Mouse (Mus musculus): ENCODE measurements around the gene Ldlrad3. TPM values are rescaled to one million over a fixed set of nuclear protein-coding genes. Genes with fewer than 3 reads are reported as not detected.

Ldlrad3 gene
- polyA plus RNA-seq, 1 experiment from 2014 or later, result 30.0 TPM

DNA sequence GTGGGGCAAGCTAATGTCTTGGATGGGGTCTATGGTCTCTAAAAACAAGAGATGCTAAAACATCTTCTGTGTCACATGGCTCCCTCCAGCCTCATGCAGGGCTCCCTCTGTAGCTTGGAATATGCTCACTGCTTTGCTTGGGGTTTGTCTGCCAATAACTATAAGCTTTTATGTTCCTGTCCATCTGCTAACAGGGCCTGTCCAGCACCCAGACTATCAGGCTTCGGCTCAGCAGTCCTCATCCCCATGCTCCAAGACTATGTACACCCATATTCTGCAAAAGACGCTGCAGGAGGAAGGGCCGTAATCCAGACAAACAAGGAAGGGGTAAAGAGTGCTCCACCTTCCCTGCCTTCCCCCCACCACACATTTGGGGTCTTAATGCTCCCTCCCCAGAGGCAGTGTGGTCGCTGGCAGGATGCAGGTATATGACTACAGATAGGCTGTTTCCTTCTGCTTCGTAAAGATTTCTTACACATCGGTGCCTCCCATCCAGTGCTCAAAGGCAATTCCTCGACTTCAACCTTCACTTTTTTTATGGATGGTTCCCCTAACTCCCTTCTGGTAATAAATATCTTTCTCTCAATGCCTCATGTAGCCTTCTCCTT, 123.2 kb downstream of the Ldlrad3 start:
- no peaks in the 10 kb centered on the region for H3K9me3 ChIP-seq (ENCODE audit: control insufficient read depth, low read length)
- H3K4me1 ChIP-seq (ENCODE audit: control insufficient read depth, insufficient read depth, low read length), result no peaks in the 10 kb centered on the region
- ATAC-seq (ENCODE audit: low read depth), result no peak; the same call in 1 of the 2 replicates
- no peaks in the 10 kb centered on the region for H3K27me3 ChIP-seq (ENCODE audit: control insufficient read depth, insufficient read depth, low read length)
- H3K4me2 ChIP-seq (ENCODE audit: low read depth, low read length), result no peak overlapping the region
- no peaks in the 10 kb centered on the region for H3K36me3 ChIP-seq (ENCODE audit: control insufficient read depth, insufficient read depth, low read length)
- no peak overlapping the region for H3K4me3 ChIP-seq (ENCODE audit: low read depth, low read length)
- H3K9ac ChIP-seq (replicated peaks; ENCODE audit: low read depth, low read length), result no peak overlapping the region
- WGBS, result 80% methylated on average over 7 of the region's 7 CpGs
- no peak overlapping the region for H3K27ac ChIP-seq (ENCODE audit: low read depth, low read length)

DNA sequence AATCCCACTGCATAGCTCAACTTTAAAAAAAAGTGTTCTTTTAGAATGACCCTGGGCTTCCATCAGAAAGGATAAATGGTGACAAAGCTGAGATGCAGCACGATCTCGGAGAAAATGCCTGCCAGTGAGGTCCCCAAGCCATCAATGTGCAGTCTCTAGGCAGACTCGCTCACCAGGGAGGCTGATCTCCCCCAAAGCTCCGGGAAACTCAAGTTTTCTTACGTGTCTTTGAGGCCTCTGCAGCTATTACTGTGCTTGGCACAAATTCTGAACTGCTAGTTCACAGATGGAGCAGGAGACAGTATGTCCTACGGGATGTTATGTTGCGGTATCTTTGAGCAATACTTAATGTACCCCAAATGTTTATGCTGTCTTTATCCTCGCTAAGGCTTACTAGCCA, 124.3 kb downstream of the Ldlrad3 start:
- Histone ChIP-seq H3K4me2 (ENCODE audit: low read depth, low read length) (no peak overlapping the region), H3K27me3 (ENCODE audit: control insufficient read depth, insufficient read depth, low read length) (no peaks in the 10 kb centered on the region), H3K27ac (ENCODE audit: low read depth, low read length) (no peak overlapping the region), H3K9ac (replicated peaks; ENCODE audit: low read depth, low read length) (no peak overlapping the region), H3K36me3 (ENCODE audit: control insufficient read depth, insufficient read depth, low read length) (0 out of 2 replicates have a peak, but pooled peaks cover 4% of the 10 kb centered on the region), H3K4me3 (ENCODE audit: low read depth, low read length) (no peak overlapping the region), H3K9me3 (ENCODE audit: control insufficient read depth, low read length) (no peaks in the 10 kb centered on the region), H3K4me1 (ENCODE audit: control insufficient read depth, insufficient read depth, low read length) (no peaks in the 10 kb centered on the region)
- 69% methylated on average over 8 of the region's 8 CpGs for WGBS
- ATAC-seq (ENCODE audit: low read depth), result no peak

DNA sequence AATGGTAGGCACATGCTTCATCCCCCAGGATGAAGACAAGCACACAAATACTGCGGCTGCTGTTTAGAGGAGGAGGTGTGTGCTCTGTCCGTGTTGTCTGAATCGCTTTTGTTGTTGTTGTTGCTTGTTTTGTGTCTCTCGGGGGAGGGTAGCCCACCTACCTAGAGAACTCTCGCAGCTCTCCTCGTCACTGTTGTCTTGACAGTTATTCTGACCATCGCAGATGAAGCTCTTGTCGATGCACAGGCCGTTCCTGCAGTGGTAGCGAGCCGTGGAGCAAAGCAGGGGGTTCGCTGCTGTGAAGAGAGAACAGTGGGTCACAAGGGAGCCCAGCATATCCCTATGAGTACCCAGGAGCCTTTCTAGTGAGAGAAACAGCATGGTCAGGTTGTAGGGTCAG, 128.4 kb downstream of the Ldlrad3 start:
- 85% methylated on average over 12 of the region's 12 CpGs for WGBS
- no peaks in the 10 kb centered on the region for H3K9me3 ChIP-seq (ENCODE audit: control insufficient read depth, low read length)
- no peak overlapping the region for H3K27ac ChIP-seq (ENCODE audit: low read depth, low read length)
- no peaks in the 10 kb centered on the region for H3K27me3 ChIP-seq (ENCODE audit: control insufficient read depth, insufficient read depth, low read length)
- no peaks in the 10 kb centered on the region for H3K4me1 ChIP-seq (ENCODE audit: control insufficient read depth, insufficient read depth, low read length)
- ATAC-seq (ENCODE audit: low read depth), result no peak
- H3K4me3 ChIP-seq (ENCODE audit: low read depth, low read length), result no peak overlapping the region
- H3K9ac ChIP-seq (replicated peaks; ENCODE audit: low read depth, low read length), result no peak overlapping the region
- no peak overlapping the region for H3K4me2 ChIP-seq (ENCODE audit: low read depth, low read length)
- H3K36me3 ChIP-seq (ENCODE audit: control insufficient read depth, insufficient read depth, low read length), result 0 out of 2 replicates have a peak, but pooled peaks cover 4% of the 10 kb centered on the region

DNA sequence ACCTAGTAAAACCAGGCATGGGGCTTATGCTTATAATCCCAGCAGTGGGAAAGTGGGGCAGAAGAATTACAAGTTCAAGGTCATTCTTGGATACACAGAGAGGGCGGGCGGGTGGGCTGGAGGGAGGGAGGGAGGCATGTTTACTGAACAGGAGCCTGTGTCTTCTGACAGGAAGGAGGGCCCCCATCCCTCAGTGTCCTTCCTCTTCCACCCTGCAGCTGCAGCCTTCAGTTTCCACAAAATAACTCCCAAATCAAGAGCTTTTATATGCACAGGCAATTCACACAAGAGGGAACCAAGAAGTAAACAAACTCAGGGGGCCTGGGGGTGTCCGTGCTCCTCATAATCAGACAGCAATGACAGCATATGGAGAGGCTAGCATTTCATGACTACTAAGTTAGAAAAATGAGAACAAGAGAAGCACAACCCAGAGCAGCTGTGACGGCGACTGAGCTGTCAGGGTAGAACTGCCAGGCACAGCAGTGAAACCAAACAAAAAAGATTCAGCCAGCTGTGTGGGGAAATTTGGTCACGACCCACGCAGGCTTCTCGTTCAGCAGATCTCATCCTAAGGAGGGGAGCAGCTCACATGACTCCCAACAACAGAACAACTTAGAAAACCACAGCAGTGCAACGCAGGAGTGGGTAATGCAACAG, 129.0 kb downstream of the Ldlrad3 start:
- Histone ChIP-seq H3K4me2 (ENCODE audit: low read depth, low read length) (no peak overlapping the region), H3K36me3 (ENCODE audit: control insufficient read depth, insufficient read depth, low read length) (0 out of 2 replicates have a peak, but pooled peaks cover 4% of the 10 kb centered on the region), H3K27me3 (ENCODE audit: control insufficient read depth, insufficient read depth, low read length) (no peaks in the 10 kb centered on the region), H3K4me1 (ENCODE audit: control insufficient read depth, insufficient read depth, low read length) (peaks cover 3% of the 10 kb centered on the region; the same call in 1 of the 2 replicates), H3K4me3 (ENCODE audit: low read depth, low read length) (no peak overlapping the region), H3K9me3 (ENCODE audit: control insufficient read depth, low read length) (no peaks in the 10 kb centered on the region), H3K9ac (replicated peaks; ENCODE audit: low read depth, low read length) (no peak overlapping the region), H3K27ac (ENCODE audit: low read depth, low read length) (no peak overlapping the region)
- WGBS, result 73% methylated on average over 9 of the region's 9 CpGs
- ATAC-seq (ENCODE audit: low read depth), result no peak

DNA sequence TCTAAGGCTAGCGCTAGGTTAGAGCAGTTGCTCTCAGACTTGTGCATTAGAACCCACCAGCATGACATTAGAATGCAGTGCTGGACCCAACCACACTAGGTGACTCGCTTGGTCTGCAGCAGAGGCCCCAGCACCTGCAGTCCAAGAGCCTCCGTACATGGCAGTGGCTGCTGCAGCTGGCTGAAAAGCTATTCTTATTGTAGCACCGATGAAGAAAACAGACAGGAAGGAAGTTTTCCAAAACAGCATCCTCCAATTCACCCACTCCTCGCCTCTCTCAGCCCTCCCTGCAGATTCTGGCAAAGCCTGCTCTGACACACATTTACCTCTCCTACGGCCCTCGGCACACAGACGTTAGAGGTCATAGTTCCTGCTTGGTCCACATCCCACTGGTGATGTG, 130.0 kb downstream of the Ldlrad3 start:
- 84% methylated on average over 8 of the region's 8 CpGs for WGBS

DNA sequence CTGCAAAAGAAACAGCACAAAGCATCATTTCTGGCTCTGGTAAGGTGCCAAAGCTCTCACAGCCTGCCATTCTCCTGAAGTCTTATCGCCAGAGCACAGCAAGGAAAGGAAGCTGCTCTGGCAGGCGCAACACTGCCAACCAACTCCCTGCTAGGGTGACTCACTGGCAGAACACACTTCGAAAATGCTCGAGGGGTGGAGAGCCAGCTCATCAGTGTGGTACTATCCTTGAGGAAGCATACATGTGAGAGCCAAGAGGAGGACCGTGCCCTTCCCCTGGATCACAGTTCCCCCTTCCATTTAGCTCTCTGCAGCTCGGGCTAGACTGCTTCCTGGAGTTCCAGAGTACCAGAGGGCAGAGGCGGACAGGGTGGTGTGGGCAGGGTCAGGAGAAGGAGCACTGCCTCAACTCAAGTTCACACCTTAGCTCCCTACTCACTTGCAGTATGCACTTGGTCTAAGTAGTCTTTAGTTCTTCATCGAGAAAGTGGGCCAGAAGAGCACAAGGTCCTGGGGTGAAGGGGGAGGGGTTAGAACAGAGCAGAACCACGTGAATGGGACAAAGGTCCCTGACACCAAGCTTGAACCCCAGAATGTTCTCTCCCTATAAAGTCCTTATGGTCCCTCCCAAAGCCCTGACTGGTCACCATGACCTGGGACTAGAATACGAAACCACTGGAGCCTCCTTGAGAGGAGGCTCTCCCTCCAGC, 133.1 kb downstream of the Ldlrad3 start:
- H3K4me3 ChIP-seq (ENCODE audit: low read depth, low read length), result no peak overlapping the region
- 83% methylated on average over 10 of the region's 10 CpGs for WGBS
- H3K9me3 ChIP-seq (ENCODE audit: control insufficient read depth, low read length), result no peaks in the 10 kb centered on the region
- H3K4me1 ChIP-seq (ENCODE audit: control insufficient read depth, insufficient read depth, low read length), result peaks cover 13% of the 10 kb centered on the region; the same call in 1 of the 2 replicates
- no peak overlapping the region for H3K27ac ChIP-seq (ENCODE audit: low read depth, low read length)
- no peak for ATAC-seq (ENCODE audit: low read depth)
- no peak overlapping the region for H3K4me2 ChIP-seq (ENCODE audit: low read depth, low read length)
- 0 out of 2 replicates have a peak, but pooled peaks cover 4% of the 10 kb centered on the region for H3K36me3 ChIP-seq (ENCODE audit: control insufficient read depth, insufficient read depth, low read length)
- H3K27me3 ChIP-seq (ENCODE audit: control insufficient read depth, insufficient read depth, low read length), result no peaks in the 10 kb centered on the region
- H3K9ac ChIP-seq (replicated peaks; ENCODE audit: low read depth, low read length), result no peak overlapping the region

More for the DNA sequence above, 130.0 kb downstream of the Ldlrad3 start:
- no peak overlapping the region for H3K27ac ChIP-seq (ENCODE audit: low read depth, low read length)
- no peak for ATAC-seq (ENCODE audit: low read depth)
- H3K4me3 ChIP-seq (ENCODE audit: low read depth, low read length), result no peak overlapping the region
- peaks cover 5% of the 10 kb centered on the region; the same call in 1 of the 2 replicates for H3K4me1 ChIP-seq (ENCODE audit: control insufficient read depth, insufficient read depth, low read length)
- no peaks in the 10 kb centered on the region for H3K9me3 ChIP-seq (ENCODE audit: control insufficient read depth, low read length)
- no peak overlapping the region for H3K4me2 ChIP-seq (ENCODE audit: low read depth, low read length)
- H3K9ac ChIP-seq (replicated peaks; ENCODE audit: low read depth, low read length), result no peak overlapping the region
- no peaks in the 10 kb centered on the region for H3K27me3 ChIP-seq (ENCODE audit: control insufficient read depth, insufficient read depth, low read length)
- 0 out of 2 replicates have a peak, but pooled peaks cover 4% of the 10 kb centered on the region for H3K36me3 ChIP-seq (ENCODE audit: control insufficient read depth, insufficient read depth, low read length)

DNA sequence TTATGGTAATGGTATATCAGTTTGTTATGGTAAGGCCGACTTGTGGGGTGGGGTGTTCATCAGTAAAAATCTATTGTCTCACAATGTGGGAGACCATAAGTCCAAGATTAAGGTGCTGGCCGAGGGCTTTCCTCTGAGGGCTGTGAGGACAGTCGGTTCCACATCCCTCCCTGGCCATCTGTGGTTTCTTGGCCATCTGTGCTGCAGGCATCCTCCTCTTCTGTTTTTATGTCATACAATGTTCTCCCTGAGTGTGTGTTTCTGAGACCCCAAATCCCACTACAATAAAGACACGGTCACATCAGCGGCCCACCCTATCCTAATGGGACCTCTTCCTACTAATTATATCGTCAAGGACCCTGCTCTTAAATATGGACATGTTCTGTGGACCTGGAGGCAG, 133.8 kb downstream of the Ldlrad3 start:
- 65% methylated on average over 6 of the region's 6 CpGs for WGBS
- H3K36me3 ChIP-seq (ENCODE audit: control insufficient read depth, insufficient read depth, low read length), result no peaks in the 10 kb centered on the region
- H3K9ac ChIP-seq (replicated peaks; ENCODE audit: low read depth, low read length), result no peak overlapping the region
- H3K27me3 ChIP-seq (ENCODE audit: control insufficient read depth, insufficient read depth, low read length), result no peaks in the 10 kb centered on the region
- no peak for ATAC-seq (ENCODE audit: low read depth)
- H3K4me3 ChIP-seq (ENCODE audit: low read depth, low read length), result no peak overlapping the region
- peaks cover 13% of the 10 kb centered on the region; the same call in 1 of the 2 replicates for H3K4me1 ChIP-seq (ENCODE audit: control insufficient read depth, insufficient read depth, low read length)
- no peaks in the 10 kb centered on the region for H3K9me3 ChIP-seq (ENCODE audit: control insufficient read depth, low read length)
- H3K4me2 ChIP-seq (ENCODE audit: low read depth, low read length), result no peak overlapping the region
- no peak overlapping the region for H3K27ac ChIP-seq (ENCODE audit: low read depth, low read length)

DNA sequence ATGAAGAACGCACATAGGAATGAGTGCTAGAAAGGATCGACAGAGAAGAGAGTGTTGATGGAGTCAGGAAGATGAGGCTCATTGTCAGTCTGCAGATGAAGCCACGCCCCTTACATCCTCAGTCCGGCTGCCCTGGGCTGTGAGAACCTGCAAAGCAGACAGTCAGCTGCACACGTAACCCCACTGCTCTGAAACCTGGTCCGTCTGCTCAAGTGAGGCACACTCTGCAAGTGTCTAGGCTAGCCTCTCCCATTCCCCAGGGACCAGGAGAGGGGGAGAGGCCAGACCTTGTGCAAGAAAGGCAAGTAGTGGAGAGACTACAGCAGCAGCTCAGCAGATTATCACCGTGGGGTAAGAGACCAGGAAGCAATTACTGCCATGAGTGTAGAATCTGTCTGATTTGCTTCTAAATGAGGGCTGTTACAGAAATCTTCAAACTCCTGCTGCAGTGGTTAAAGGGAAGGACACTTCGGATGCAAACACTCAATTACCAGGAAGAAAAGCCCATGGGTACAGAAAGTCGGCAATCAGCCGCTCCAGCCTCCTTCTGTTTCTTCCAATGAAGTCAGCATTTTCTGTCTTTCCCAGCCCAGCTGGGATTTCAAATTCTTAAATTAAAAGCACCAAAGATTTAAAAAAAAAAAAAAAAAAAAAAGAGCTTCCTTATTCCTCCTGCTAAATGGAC, 136.2 kb downstream of the Ldlrad3 start:
- Histone ChIP-seq H3K27me3 (ENCODE audit: control insufficient read depth, insufficient read depth, low read length) (no peaks in the 10 kb centered on the region), H3K27ac (ENCODE audit: low read depth, low read length) (peak overlapping the region; percentile 45; the same call in 1 of the 2 replicates), H3K9ac (replicated peaks; ENCODE audit: low read depth, low read length) (no peak overlapping the region), H3K4me3 (ENCODE audit: low read depth, low read length) (no peak overlapping the region), H3K4me2 (ENCODE audit: low read depth, low read length) (no peak overlapping the region), H3K4me1 (ENCODE audit: control insufficient read depth, insufficient read depth, low read length) (peaks cover 13% of the 10 kb centered on the region; the same call in 1 of the 2 replicates), H3K9me3 (ENCODE audit: control insufficient read depth, low read length) (no peaks in the 10 kb centered on the region), H3K36me3 (ENCODE audit: control insufficient read depth, insufficient read depth, low read length) (no peaks in the 10 kb centered on the region)
- ATAC-seq (ENCODE audit: low read depth), result peak; percentile 44; the same call in 1 of the 2 replicates
- WGBS, result 35% methylated on average over 10 of the region's 10 CpGs

Data from neural tube, embryonic 14.5 days (tissue).